Mouse (Mus musculus) ES-Bruce4 (cell line): ENCODE data around the gene D630023F18Rik.

ENCODE experiments used
- CTCF ChIP-seq: IDR thresholded peaks from one replicate; pipeline ENCODE4 v1.8.1; 2011; ENCODE audit warnings: low read depth, low read length
- POLR2A ChIP-seq: IDR thresholded peaks from one replicate; pipeline ENCODE4 v1.8.1; 2011; ENCODE audit warnings: low read length; ENCODE audit not compliant: insufficient read depth

GRCm38 (mm10) chr1:65137560-65137959, 14.5 kb upstream of the D630023F18Rik start:
- no peak for TF ChIP-seq CTCF
- TF ChIP-seq POLR2A: no peak
